Mouse (Mus musculus) right cerebral cortex, postnatal 4 days (tissue): ENCODE measurements at regions not wholly inside any gene's neighbourhood (a gene's known extent, or its start where the extent isn't known, plus 50 kb on each side); places are given as distances from the start of the nearest gene placed in this dataset.

Experiments used
- DNase-seq: peaks from one replicate; pipeline ENCODE4 v3.0.0-alpha.2; 2022

DNA sequence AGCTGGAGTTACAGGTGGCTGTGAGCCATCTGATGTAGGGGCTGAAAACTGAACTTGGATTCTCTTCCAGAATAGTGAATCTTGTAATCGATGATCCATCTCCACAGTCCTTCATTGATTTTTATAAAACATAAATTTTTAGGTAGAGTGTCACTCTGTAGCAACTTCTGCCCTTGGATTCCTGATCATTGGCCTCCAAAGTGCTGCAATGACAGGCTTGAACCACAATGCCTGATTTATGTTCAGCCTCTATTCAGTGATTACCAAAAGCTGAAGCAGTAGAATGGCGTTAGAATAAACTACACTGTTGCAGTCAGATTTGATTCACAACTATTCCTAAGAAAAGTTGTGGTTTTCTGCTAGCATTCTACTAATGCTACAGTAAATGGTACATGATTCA is 580.1 kb downstream of the Gm11232 start:
- DNase-seq: no peak

DNA sequence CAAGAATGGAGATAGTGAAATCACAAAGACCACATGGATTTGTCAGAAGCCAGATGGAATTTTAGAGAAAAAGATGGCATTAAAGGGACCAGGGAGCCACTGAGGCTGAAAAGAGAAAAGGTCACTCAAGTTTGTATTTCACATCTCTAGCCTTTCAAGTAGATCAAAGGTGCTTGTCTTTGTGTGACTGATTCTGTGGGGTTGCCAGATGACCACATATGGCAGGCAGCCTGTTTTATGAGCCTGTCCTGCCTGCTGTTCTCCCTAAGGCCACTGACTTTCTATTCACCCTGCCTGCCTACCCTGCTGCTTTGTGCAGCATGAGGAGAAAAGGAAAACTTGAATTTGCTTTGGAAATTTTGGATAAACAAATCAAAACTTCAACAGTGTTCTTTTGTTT is 592.0 kb downstream of the Gm11232 start:
- DNase-seq: no peak

GRCm38 (mm10) chr4:71131670-71132317 is 597.0 kb upstream of the Megf9 start:
- DNase-seq: no peak

- no peak for DNase-seq
These were observed 596.3 kb upstream of the Megf9 start for GRCm38 (mm10) chr4:71130946-71131669.

GRCm38 (mm10) chr4:71129306-71129705 is 594.5 kb upstream of the Megf9 start:
- no peak for DNase-seq
